Mouse (Mus musculus) liver, embryonic 13.5 days (tissue): Measurements from ENCODE around the gene Xxylt1. TPM values are rescaled to one million over a fixed set of nuclear protein-coding genes. Genes with fewer than 3 reads are reported as not detected.

Experiments used
- ATAC-seq: fragments of 200-750 bp; cut with Nextera tagmentation; 2 replicates; pipeline ENCODE4 v1.8.0; 2017; ENCODE audit warnings: low read depth, mild to moderate bottlenecking, moderate number of reproducible peaks, moderate library complexity
- DNase-seq: peaks from one replicate; pipeline ENCODE4 v3.0.0; 2022
- H3K27ac ChIP-seq: fragments of 300-500 bp; sonication (generic); 2 replicates; pipeline ENCODE4 v1.5.1; 2015; ENCODE audit warnings: moderate library complexity, mild to moderate bottlenecking, inconsistent platforms
- H3K27me3 ChIP-seq: fragments of 300-500 bp; sonication (generic); 2 replicates; pipeline ENCODE4 v1.6.1; 2015; ENCODE audit warnings: mild to moderate bottlenecking, inconsistent platforms
- H3K36me3 ChIP-seq: fragments of 300-500 bp; sonication (generic); 2 replicates; pipeline ENCODE4 v1.6.1; 2015; ENCODE audit warnings: mild to moderate bottlenecking, inconsistent platforms
- H3K4me1 ChIP-seq: fragments of 300-500 bp; sonication (generic); replicated peaks from 2 replicates; pipeline ENCODE4 v1.6.1; 2015; ENCODE audit warnings: inconsistent platforms
- H3K4me2 ChIP-seq: fragments of 300-500 bp; sonication (generic); 2 replicates; pipeline ENCODE4 v1.6.1; 2015; ENCODE audit warnings: inconsistent platforms, mild to moderate bottlenecking, moderate library complexity
- H3K4me3 ChIP-seq: fragments of 300-500 bp; sonication (generic); replicated peaks from 2 replicates; pipeline ENCODE4 v1.5.1; 2015; ENCODE audit warnings: mild to moderate bottlenecking, inconsistent platforms
- H3K9ac ChIP-seq: fragments of 300-500 bp; sonication (generic); 2 replicates; pipeline ENCODE4 v1.6.1; 2015; ENCODE audit warnings: mild to moderate bottlenecking, inconsistent platforms
- H3K9me3 ChIP-seq: fragments of 300-500 bp; sonication (generic); replicated peaks from 2 replicates; pipeline ENCODE4 v1.6.1; 2016; ENCODE audit warnings: inconsistent platforms
- WGBS: fragments of 180-500 bp; shearing (Covaris S2); methylation state at CpG from one replicate; pipeline ENCODE4 v1.1.7; 2015; ENCODE audit not compliant: insufficient replicate concordance; 5-methylcytosine and 5-hydroxymethylcytosine counted together
- polyA plus RNA-seq: library from polyadenylated mRNA; unstranded; fragments of >200 nt; fragmentation: Nextera tagmentation; extraction: Ambion mirVana; gene quantifications from 2 replicates; pipeline ENCODE4 v1.2.1, GENCODE M21; 2015

Xxylt1 gene
- polyA plus RNA-seq, 1 experiment from 2014 or later = 3.1 TPM

- ATAC-seq = no peak
- 66% methylated on average over 9 of the region's 9 CpGs for WGBS
Measured at GRCm38 (mm10) chr16:31039803-31040459, 41.3 kb downstream of the Xxylt1 start.

GRCm38 (mm10) chr16:31037431-31037830 is 43.8 kb downstream of the Xxylt1 start:
- H3K9ac ChIP-seq = no peak overlapping the region
- ATAC-seq (no peak), DNase-seq (no peak)
- no peaks in the 10 kb centered on the region for H3K9me3 ChIP-seq
- 80% methylated on average over 1 of the region's 1 CpGs for WGBS
- H3K4me1 ChIP-seq = peaks cover 17% of the 10 kb centered on the region
- H3K27ac ChIP-seq = no peak overlapping the region
- H3K4me3 ChIP-seq = no peak overlapping the region
- no peaks in the 10 kb centered on the region for H3K27me3 ChIP-seq
- no peaks in the 10 kb centered on the region for H3K36me3 ChIP-seq
- H3K4me2 ChIP-seq = no peak overlapping the region

More at GRCm38 (mm10) chr16:31039803-31040459, 41.3 kb downstream of the Xxylt1 start:
- Histone ChIP-seq H3K4me3 (no peak overlapping the region), H3K9me3 (no peaks in the 10 kb centered on the region), H3K4me1 (peaks cover 20% of the 10 kb centered on the region), H3K36me3 (no peaks in the 10 kb centered on the region), H3K4me2 (no peak overlapping the region), H3K27ac (no peak overlapping the region), H3K27me3 (no peaks in the 10 kb centered on the region), H3K9ac (no peak overlapping the region)
- DNase-seq = no peak

GRCm38 (mm10) chr16:31035651-31036245 is 45.5 kb downstream of the Xxylt1 start:
- Histone ChIP-seq H3K27ac (no peak overlapping the region), H3K4me1 (peaks cover 23% of the 10 kb centered on the region), H3K4me3 (no peak overlapping the region), H3K9me3 (no peaks in the 10 kb centered on the region), H3K4me2 (no peak overlapping the region), H3K27me3 (no peaks in the 10 kb centered on the region), H3K9ac (no peak overlapping the region), H3K36me3 (no peaks in the 10 kb centered on the region)
- ATAC-seq (no peak), DNase-seq (no peak)
- 81% methylated on average over 8 of the region's 8 CpGs for WGBS

- H3K4me1 ChIP-seq = peaks cover 26% of the 10 kb centered on the region
- no peaks in the 10 kb centered on the region for H3K9me3 ChIP-seq
- H3K36me3 ChIP-seq = no peaks in the 10 kb centered on the region
- H3K27ac ChIP-seq = peak overlapping the region; percentile 50; the same call in 1 of the 2 replicates
- H3K9ac ChIP-seq = no peak overlapping the region
- ATAC-seq (0 out of 2 replicates have a peak, but pooled peaks have one; percentile 45), DNase-seq (no peak)
- no peak overlapping the region for H3K4me2 ChIP-seq
- H3K4me3 ChIP-seq = no peak overlapping the region
- 22% methylated on average over 7 of the region's 7 CpGs for WGBS
- no peaks in the 10 kb centered on the region for H3K27me3 ChIP-seq
Measured at GRCm38 (mm10) chr16:31035235-31035634, 46.0 kb downstream of the Xxylt1 start.

- WGBS = 79% methylated on average over 3 of the region's 3 CpGs
- H3K36me3 ChIP-seq = no peaks in the 10 kb centered on the region
- ATAC-seq (no peak), DNase-seq (no peak)
- no peaks in the 10 kb centered on the region for H3K9me3 ChIP-seq
- H3K27ac ChIP-seq = no peak overlapping the region
- H3K9ac ChIP-seq = no peak overlapping the region
- H3K27me3 ChIP-seq = no peaks in the 10 kb centered on the region
- H3K4me3 ChIP-seq = no peak overlapping the region
- no peak overlapping the region for H3K4me2 ChIP-seq
- H3K4me1 ChIP-seq = peaks cover 31% of the 10 kb centered on the region
Measured at GRCm38 (mm10) chr16:31034051-31034450, 47.2 kb downstream of the Xxylt1 start.

- H3K9me3 ChIP-seq = no peaks in the 10 kb centered on the region
- H3K4me2 ChIP-seq = no peak overlapping the region
- H3K36me3 ChIP-seq = no peaks in the 10 kb centered on the region
- H3K9ac ChIP-seq = no peak overlapping the region
- DNase-seq (no peak), ATAC-seq (no peak)
- no peaks in the 10 kb centered on the region for H3K27me3 ChIP-seq
- H3K27ac ChIP-seq = peak overlapping the region; percentile 43; the same call in 1 of the 2 replicates
- H3K4me3 ChIP-seq = no peak overlapping the region
- 47% methylated on average over 11 of the region's 11 CpGs for WGBS
- H3K4me1 ChIP-seq = peaks cover 29% of the 10 kb centered on the region
Measured at GRCm38 (mm10) chr16:31029739-31030485, 51.3 kb downstream of the Xxylt1 start.

GRCm38 (mm10) chr16:31027675-31028074 is 53.6 kb downstream of the Xxylt1 start:
- Histone ChIP-seq H3K4me3 (no peak overlapping the region), H3K4me1 (peaks cover 30% of the 10 kb centered on the region), H3K27ac (no peak overlapping the region), H3K4me2 (no peak overlapping the region), H3K36me3 (no peaks in the 10 kb centered on the region), H3K9ac (no peak overlapping the region), H3K27me3 (no peaks in the 10 kb centered on the region), H3K9me3 (no peaks in the 10 kb centered on the region)
- ATAC-seq (no peak), DNase-seq (no peak)

GRCm38 (mm10) chr16:31025516-31025915 is 55.7 kb downstream of the Xxylt1 start:
- DNase-seq = no peak
- Histone ChIP-seq H3K4me3 (no peak overlapping the region), H3K9ac (no peak overlapping the region), H3K9me3 (no peaks in the 10 kb centered on the region), H3K36me3 (no peaks in the 10 kb centered on the region), H3K4me2 (no peak overlapping the region), H3K27ac (no peak overlapping the region), H3K4me1 (peaks cover 40% of the 10 kb centered on the region), H3K27me3 (no peaks in the 10 kb centered on the region)
- no peak for ATAC-seq
- WGBS = 76% methylated on average over 7 of the region's 7 CpGs

- H3K27me3 ChIP-seq = no peaks in the 10 kb centered on the region
- DNase-seq = no peak
- 19% methylated on average over 4 of the region's 4 CpGs for WGBS
- H3K9me3 ChIP-seq = no peaks in the 10 kb centered on the region
- H3K4me1 ChIP-seq = peaks cover 35% of the 10 kb centered on the region
- ATAC-seq = no peak
- H3K4me3 ChIP-seq = no peak overlapping the region
- no peak overlapping the region for H3K9ac ChIP-seq
- no peak overlapping the region for H3K4me2 ChIP-seq
- H3K27ac ChIP-seq = no peak overlapping the region
- no peaks in the 10 kb centered on the region for H3K36me3 ChIP-seq
Measured at GRCm38 (mm10) chr16:31024997-31025396, 56.2 kb downstream of the Xxylt1 start.

- no peak overlapping the region for H3K4me3 ChIP-seq
- WGBS = 70% methylated on average over 7 of the region's 7 CpGs
Measured at GRCm38 (mm10) chr16:31024221-31024620, 57.0 kb downstream of the Xxylt1 start.

GRCm38 (mm10) chr16:31023803-31024202 is 57.4 kb downstream of the Xxylt1 start:
- H3K27ac ChIP-seq = no peak overlapping the region
- ATAC-seq = no peak
- H3K4me1 ChIP-seq = peaks cover 27% of the 10 kb centered on the region
- H3K4me2 ChIP-seq = no peak overlapping the region
- no peaks in the 10 kb centered on the region for H3K9me3 ChIP-seq
- H3K4me3 ChIP-seq = no peak overlapping the region
- WGBS = 73% methylated on average over 8 of the region's 8 CpGs
- no peak for DNase-seq
- no peaks in the 10 kb centered on the region for H3K27me3 ChIP-seq
- no peak overlapping the region for H3K9ac ChIP-seq
- no peaks in the 10 kb centered on the region for H3K36me3 ChIP-seq

More at GRCm38 (mm10) chr16:31024221-31024620, 57.0 kb downstream of the Xxylt1 start:
- no peak for ATAC-seq
- DNase-seq = no peak
- Histone ChIP-seq H3K4me2 (no peak overlapping the region), H3K4me1 (peaks cover 31% of the 10 kb centered on the region), H3K9me3 (no peaks in the 10 kb centered on the region), H3K36me3 (no peaks in the 10 kb centered on the region), H3K27ac (no peak overlapping the region), H3K27me3 (no peaks in the 10 kb centered on the region), H3K9ac (no peak overlapping the region)
